Mouse (Mus musculus) thymus, postnatal 10 days (tissue): Measurements from ENCODE around the gene Camk2b.
A peak's percentile ranks its signal among the peaks of the same experiment; 100 is the strongest.

Source experiments
- DNase-seq, 2 experiments: peaks; one replicate each; pipeline ENCODE4 v3.0.0; 2021; ENCODE audit warnings: low spot score in 2 of 2

The Camk2b gene

GRCm38 (mm10) chr11:5983629-5984028 lies 82.5 kb downstream of the Camk2b start:
- DNase-seq, result no peak

GRCm38 (mm10) chr11:5981323-5981722 lies 84.8 kb downstream of the Camk2b start:
- DNase-seq, result no peak

GRCm38 (mm10) chr11:5980561-5980960 lies 85.6 kb downstream of the Camk2b start:
- DNase-seq, result no peak

- no peak for DNase-seq
Measured at GRCm38 (mm10) chr11:5980108-5980507, 86.1 kb downstream of the Camk2b start.

DNA sequence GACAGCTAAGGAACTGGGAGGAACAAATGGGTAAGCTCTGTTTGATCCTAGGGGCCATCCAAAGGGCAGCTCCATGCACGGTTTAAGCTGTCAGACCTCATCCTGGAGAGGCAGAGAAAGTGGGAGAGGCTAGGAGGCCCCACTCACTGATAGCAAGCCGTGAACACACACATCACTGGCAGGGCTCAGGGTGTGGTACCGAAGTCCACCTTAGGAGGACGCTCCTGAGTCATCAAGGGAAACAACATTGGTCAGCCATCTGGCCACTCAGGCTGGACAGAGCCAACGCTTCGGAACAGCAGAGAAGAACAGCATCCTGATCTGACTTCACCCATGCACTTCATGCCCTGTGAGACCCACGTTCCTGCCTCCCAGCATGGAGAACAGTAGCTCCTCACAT lies 87.1 kb downstream of the Camk2b start:
- DNase-seq, result no peak

- DNase-seq, result no peak
Measured at GRCm38 (mm10) chr11:5976106-5976505, 90.1 kb downstream of the Camk2b start.

- no peak for DNase-seq
Measured at GRCm38 (mm10) chr11:5975068-5975467, 91.1 kb downstream of the Camk2b start.

DNA sequence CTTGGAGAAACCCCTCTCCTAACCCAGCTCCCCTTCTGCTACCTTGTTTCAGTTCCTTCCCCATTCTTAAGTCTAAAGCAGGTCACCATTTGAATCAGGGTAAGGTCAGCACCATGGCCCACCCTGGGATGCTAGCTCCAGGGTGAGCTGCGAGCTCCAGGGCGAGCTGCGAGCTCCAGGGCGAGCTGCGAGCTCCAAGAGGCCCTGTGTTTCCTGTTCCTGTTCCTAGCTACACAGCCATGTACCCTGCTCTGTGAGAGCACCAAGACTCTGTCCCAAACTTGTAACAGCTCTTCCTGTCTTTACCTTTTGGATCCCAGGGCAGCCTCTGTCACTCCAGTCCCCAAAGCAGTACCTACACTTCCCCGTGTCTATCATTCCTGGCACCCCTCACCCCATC lies 92.1 kb downstream of the Camk2b start:
- no peak for DNase-seq

DNA sequence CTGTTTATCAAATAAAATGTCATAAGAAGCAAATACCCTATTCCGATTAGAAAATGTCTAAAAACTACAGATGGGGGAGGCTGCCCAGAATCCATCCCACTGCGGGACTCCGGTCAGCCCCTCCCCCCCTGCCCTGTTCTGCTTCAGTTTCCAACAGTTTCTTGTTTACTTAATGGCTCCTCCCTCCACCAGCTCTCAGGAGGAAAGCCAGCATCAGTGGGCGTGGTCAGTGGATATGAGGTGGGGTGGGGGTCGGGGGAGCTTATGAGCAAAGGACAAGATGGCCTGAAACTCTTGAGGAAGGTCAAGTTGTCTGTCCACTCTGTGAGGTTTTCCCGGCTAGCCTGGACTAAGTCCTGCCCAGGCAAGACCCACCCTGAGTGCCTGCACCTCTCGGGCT lies 93.0 kb downstream of the Camk2b start:
- DNase-seq, result no peak

DNA sequence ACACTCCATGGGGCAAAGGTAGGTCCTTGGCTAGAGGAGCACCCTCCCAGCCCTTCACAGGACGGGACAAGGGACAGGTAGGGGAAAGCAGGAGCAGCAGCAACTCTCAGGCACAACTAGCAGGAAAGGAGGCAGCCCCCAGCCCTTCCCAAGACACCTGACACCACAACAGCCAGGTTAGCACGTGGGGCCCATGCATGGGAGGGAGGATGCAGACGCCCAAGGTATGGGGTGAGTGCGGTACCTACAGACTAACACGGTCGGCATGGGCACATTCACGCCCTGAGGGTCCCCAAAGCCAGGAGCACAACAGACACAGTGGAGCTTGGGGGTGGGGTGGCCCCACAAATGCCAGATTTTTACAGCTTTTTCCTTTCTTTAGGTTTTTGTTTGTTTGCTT lies 95.0 kb downstream of the Camk2b start:
- DNase-seq, result no peak

DNA sequence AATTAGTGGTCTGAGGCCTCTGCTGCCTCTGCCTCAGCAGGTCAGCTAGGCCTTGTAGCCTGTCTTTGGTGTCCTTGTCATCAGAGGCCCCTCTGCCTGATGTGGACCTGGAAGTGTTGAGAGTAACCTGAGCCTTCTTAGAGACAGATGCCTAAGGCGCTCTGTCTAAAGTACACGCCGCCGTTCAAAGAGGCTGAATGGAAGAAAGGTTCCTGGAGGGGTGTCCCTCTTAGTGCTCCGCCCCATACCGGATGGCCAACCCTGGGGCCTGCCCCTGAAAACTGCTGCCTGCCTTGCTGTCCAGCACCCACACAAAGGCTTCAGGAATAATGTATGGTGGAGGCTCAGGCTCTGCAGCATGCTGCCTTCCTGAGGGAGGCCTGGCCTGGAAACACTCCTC lies 97.9 kb downstream of the Camk2b start:
- DNase-seq, result no peak

DNA sequence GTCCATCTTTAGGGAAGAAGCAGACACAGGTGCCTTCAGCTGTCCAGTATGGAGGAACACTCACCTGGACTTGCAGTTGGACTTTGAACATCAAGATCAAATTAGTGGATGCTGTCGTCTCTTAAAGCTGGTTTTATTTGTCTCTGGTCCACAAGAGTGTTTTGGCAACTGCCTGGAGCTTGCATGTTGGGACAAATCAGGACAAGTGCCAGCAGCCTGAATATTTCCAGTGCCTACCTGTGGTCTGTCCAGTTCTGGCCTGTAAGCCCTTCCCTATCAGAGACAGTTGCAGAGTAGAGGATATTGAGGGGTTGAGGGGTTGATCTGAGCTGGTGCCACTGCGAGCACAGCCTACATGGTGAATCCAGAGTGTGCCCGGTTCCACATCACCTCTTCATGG lies 99.4 kb downstream of the Camk2b start:
- no peak for DNase-seq

GRCm38 (mm10) chr11:5965865-5966264 lies 100.3 kb downstream of the Camk2b start:
- DNase-seq, result no peak

DNA sequence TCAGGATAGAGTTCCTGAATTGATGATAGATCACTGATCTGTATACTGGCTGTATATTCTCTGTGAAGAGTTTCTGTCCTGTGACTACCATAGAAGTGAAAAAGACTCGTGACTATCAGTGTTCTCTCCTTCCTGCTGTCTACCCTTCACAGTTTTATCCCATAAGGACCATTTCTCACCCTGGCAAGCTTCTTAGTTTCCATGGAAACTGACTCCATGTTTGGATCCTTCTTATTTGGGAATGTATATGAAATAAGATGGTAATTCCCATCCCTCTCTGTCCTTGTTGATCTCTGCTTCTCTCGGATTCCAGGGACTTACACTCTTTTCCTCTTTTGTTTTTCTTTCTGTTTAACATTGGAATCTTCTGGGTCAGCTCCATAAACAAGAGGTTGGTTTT lies 106.1 kb downstream of the Camk2b start:
- DNase-seq, result no peak

DNA sequence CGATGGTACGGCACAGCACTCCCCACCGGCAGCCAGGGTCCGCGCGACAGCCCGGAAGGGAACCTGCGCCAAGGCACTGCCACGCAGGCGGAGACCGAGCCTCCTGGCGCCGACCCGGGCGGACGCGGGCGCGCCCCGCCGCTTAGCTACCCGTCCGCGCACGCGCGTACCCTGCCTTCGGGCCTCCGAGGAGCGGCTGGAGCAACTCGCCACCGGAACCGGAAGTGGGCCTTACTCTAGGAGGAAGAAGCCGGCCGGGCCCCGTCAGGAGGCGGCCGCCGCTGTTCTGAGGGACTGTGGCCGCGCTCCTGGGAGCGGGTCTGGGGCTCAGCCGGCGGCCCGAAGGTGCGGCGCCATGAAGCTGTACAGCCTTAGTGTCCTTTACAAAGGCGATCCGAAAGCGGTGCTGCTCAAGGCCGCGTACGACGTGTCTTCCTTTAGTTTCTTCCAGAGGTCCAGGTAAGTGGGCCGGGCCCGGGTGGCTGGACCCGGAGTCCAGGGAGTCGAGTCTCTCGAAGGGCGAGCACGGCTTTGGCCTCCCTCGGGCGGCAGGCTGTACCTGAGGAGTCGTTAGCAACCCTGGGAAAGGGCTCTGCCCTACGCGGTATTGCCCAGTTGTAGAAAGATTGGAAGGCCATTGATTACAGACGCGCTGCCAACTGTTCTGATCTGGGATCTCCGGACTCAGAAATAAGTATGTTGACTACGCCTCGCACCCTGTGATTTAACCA lies 110.5 kb downstream of the Camk2b start, which contains the start of gene Ykt6:
Gene Ykt6, plus strand, starts transcription at position 148 of the 731 bp plus-strand sequence.
- DNase-seq, result peak; percentile 84 to 88

DNA sequence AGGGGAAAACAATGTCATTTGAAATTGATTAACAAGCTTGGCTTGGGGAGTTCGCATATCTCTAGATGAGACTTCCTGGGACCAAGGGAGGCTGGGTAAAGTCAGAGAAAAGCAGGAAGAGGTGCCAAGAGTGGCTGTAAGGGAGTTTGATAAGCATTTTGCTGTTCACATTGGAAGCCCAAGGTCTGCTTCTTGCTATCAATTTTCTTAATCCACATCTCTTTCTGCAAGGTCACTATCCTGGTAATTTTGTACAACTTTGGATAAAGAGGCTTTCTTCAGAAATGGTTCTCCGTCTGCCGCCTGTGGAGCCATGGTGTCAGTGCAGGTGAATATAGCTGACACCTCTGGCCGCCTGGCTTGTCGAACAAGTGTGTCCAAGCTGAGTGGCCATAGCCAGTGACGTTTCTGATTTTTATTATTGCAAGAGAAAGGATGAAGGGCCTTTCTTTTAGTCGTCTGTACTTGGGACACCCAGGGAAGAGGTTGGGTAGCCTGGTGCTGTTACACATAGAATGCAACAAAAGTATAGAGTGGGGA lies 111.1 kb downstream of the Camk2b start:
- DNase-seq, result peak; percentile 12 to 36

GRCm38 (mm10) chr11:5954435-5954834 lies 111.7 kb downstream of the Camk2b start:
- no peak for DNase-seq

DNA sequence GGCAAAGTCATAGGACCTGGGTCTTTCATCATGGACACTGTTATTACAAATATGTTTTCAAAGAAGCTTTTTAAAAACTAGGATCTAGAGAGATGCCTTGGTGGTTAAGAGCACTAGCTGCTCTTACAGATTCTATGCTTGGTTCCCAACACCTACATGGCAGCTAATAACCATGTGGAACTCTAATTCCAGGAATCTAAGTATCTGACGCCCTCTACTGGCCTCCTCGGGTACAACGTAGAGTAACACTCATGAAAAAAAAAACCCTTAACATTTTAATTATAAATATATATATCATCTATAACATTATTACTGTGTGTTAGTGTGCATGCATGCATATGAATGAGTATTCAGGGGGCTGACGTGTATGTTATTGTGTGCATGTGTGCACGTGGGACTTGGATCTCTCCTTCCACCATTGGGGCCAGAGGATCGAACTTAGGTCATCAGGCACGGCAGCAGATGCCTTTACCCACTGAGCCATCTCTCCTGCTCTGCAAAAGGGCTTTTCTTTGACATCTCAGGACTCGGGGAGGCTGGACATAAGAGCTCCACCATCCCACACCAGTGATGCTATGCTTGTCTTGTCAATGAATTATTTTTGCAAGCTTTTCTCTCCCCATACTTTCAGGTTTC lies 112.9 kb downstream of the Camk2b start:
- DNase-seq, result no peak

DNA sequence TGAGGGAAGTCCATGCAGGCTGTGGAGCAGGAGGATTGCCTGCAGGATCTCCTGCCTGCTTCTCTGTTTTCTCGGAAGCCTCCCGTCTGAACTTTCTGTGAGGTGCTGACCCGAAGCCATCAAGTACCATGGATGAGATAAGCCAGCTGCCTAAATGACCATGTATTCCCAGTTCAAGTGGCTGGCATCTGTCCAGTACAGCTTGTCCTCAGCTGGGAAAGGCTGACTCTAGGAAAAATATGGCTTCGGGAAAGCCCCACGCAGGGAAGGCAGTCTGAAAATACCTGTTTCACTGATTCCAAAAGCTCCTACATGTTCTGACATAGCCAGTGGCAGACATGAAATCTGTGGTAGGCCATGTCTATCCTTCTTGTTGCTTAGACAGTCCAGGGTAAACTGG lies 113.7 kb downstream of the Camk2b start:
- DNase-seq, result no peak

DNA sequence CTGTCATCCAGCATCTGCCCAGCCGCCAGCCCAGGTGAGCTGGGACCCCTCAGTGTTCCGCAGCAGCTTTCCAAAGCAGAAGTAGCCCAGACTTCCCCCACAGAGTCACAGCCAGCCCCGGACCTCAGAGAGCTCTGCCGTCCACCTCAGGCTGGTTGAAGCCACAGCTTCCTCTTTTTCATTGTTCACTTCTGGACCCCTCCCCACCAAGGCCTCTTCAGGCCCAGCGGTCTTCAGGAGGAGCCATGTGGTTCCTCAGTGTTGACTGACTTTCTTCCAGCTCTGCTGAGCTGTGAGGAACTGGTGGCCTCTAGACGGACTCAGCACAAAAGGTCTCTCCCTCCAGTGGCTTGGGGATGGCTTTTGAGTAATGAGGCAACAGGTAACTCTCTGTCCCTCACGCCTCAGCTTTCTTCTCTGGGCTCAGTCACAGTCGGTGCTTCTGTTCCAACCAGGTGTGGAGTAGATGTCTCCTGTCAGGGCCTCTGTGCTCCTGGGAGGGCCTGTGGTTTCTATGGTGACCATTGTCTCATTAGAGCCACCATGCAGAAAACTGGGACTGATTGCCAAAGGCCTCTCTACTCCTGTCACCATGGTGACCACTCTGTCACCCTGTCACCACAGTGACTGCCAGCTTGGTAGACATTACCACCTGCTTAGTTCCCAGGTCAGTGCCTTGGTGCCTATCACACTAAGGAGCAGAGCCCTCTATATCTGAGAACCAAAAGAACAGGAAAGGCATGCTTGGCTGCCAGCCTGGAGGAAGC lies 116.4 kb downstream of the Camk2b start, which contains the start of gene Gck:
Gene Gck, minus strand, starts transcription at position 496 of the 767 bp plus-strand sequence.
- no peak for DNase-seq

DNA sequence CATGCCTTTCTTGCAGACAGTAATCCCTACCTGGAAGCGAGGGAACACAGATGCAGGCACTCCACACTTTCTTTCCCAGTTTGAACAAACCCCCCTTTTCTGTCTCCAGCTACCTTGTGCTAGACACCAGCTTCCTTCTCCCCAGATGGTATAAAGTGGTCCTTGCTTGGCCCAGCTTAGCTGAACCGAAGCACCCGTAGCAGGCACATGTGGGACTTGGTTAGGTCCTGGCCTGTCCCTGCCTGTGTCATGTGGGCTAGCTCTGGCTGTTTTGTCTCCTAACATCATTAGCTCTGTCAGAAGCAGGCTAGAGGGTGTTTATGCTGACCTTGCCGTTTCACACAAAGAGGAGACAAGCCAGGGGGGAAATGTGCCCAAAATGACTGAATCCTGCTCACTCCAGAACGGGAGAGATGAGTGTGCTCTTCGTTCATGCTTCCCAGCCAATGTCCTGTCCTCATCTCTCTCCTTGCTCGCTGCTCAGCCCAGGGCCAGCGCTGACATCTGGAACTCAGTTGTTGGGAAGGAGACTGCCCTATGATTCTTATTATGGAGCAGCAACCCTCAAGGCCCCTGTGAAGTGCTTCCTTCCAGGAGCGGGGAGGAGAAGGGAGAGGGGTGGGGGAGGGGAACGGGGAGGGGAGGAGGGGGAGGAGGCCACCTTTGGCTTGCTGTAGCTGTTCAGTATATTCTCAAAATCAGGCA lies 117.5 kb downstream of the Camk2b start:
- DNase-seq, result no peak

DNA sequence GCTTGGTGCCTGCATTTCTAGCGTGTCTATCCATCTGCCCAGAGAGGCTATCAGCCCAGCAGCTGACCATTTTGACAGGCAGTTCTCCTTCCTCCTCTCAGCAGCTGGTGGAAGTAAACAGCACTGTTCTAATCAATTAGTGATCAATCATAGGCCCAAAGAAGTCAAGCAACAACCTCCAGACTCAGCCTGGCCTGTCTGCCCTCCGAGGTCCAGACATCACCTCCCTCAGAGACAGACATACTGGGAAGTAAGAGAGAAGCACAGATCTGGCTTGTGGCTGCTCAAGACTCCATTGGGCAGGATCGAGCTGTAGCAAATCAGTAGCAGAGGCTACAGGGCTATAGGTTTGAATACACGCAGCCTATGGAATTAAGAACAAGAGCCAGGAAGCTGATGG lies 118.4 kb downstream of the Camk2b start:
- DNase-seq, result no peak
